Mouse (Mus musculus) myocyte (in vitro differentiated cells): Measurements from ENCODE around the gene Taf6l. TPM values are rescaled to one million over a fixed set of nuclear protein-coding genes. Genes with fewer than 3 reads are reported as not detected.

Source experiments
- H3K27me3 ChIP-seq: one replicate; pipeline ENCODE4 v1.6.1; 2011; ENCODE audit not compliant: control insufficient read depth, insufficient read depth, insufficient read length
- H3K36me3 ChIP-seq: one replicate; pipeline ENCODE4 v1.6.1; 2011; ENCODE audit not compliant: control insufficient read depth, insufficient read depth
- H3K4me2 ChIP-seq: one replicate; pipeline ENCODE4 v1.6.1; 2011; ENCODE audit warnings: low read depth, control low read depth
- H3K4me3 ChIP-seq: one replicate; pipeline ENCODE4 v1.5.1; 2011; ENCODE audit warnings: mild to moderate bottlenecking, control low read depth, moderate library complexity
- H3K79me2 ChIP-seq: one replicate; pipeline ENCODE4 v1.6.1; 2011; ENCODE audit not compliant: control insufficient read depth, insufficient read depth
- H3ac ChIP-seq: one replicate; pipeline ENCODE4 v1.6.1; 2011; ENCODE audit not compliant: control insufficient read depth, insufficient read length
- CEBPB ChIP-seq: IDR thresholded peaks from 2 replicates; pipeline ENCODE4 v1.6.1; 2011; ENCODE audit warnings: mild to moderate bottlenecking, moderate library complexity; ENCODE audit not compliant: poor library complexity, insufficient read depth, severe bottlenecking
- E2F4 ChIP-seq: IDR thresholded peaks from one replicate; pipeline ENCODE4 v1.6.1; 2011; ENCODE audit warnings: mild to moderate bottlenecking, control low read depth, moderate library complexity; ENCODE audit not compliant: insufficient read depth
- MAX ChIP-seq: IDR thresholded peaks from one replicate; pipeline ENCODE4 v1.6.1; 2011; ENCODE audit warnings: low read depth, mild to moderate bottlenecking, control low read depth
- MYOD1 ChIP-seq, 3 experiments: IDR thresholded peaks; one replicate each; pipeline ENCODE4 v1.6.1; 2011; ENCODE audit warnings: control low read depth in 2 of 3, low read depth in 2 of 3, mild to moderate bottlenecking in 2 of 3, moderate library complexity in 1 of 3; ENCODE audit not compliant: insufficient read length in 2 of 3, control insufficient read depth in 1 of 3
- MYOG ChIP-seq, 3 experiments: IDR thresholded peaks; one replicate each; pipeline ENCODE4 v1.6.1; 2011; ENCODE audit warnings: control low read depth in 2 of 3, low read depth in 2 of 3, mild to moderate bottlenecking in 2 of 3; ENCODE audit not compliant: insufficient read length in 2 of 3, control insufficient read depth in 1 of 3, insufficient read depth in 1 of 3
- POLR2A ChIP-seq: IDR thresholded peaks from one replicate; pipeline ENCODE4 v1.6.1; 2011; ENCODE audit warnings: low read depth, mild to moderate bottlenecking, control low read depth, moderate library complexity; ENCODE audit not compliant: insufficient read length
- POLR2AphosphoS2 ChIP-seq: IDR thresholded peaks from one replicate; pipeline ENCODE4 v1.6.1; 2011; ENCODE audit warnings: low read depth, control low read depth; ENCODE audit not compliant: insufficient read length
- REST ChIP-seq: IDR thresholded peaks from one replicate; pipeline ENCODE4 v1.6.1; 2011; ENCODE audit warnings: mild to moderate bottlenecking, control low read depth, moderate library complexity; ENCODE audit not compliant: insufficient read depth, insufficient read length
- SRF ChIP-seq: IDR thresholded peaks from one replicate; pipeline ENCODE4 v1.6.1; 2011; ENCODE audit warnings: low read depth; ENCODE audit not compliant: control insufficient read depth, insufficient read length
- TCF12 ChIP-seq: IDR thresholded peaks from one replicate; pipeline ENCODE4 v1.6.1; 2011; ENCODE audit warnings: mild to moderate bottlenecking, control low read depth; ENCODE audit not compliant: poor library complexity, insufficient read depth, severe bottlenecking
- TCF3 ChIP-seq: IDR thresholded peaks from one replicate; pipeline ENCODE4 v1.6.1; 2011; ENCODE audit warnings: low read depth, control low read depth; ENCODE audit not compliant: insufficient read length
- USF1 ChIP-seq: IDR thresholded peaks from one replicate; pipeline ENCODE4 v1.6.1; 2011; ENCODE audit warnings: low read depth, mild to moderate bottlenecking, control low read depth, moderate library complexity
- polyA plus RNA-seq: library from polyadenylated mRNA; unstranded; fragments of >200 nt; fragmentation: generic; extraction: Trizol; gene quantifications from one replicate; pipeline ENCODE4 v1.2.1, GENCODE M21; 2012; ENCODE audit warnings: missing spikeins

The Taf6l gene
- polyA plus RNA-seq, 1 experiment, result 19.6 TPM

DNA sequence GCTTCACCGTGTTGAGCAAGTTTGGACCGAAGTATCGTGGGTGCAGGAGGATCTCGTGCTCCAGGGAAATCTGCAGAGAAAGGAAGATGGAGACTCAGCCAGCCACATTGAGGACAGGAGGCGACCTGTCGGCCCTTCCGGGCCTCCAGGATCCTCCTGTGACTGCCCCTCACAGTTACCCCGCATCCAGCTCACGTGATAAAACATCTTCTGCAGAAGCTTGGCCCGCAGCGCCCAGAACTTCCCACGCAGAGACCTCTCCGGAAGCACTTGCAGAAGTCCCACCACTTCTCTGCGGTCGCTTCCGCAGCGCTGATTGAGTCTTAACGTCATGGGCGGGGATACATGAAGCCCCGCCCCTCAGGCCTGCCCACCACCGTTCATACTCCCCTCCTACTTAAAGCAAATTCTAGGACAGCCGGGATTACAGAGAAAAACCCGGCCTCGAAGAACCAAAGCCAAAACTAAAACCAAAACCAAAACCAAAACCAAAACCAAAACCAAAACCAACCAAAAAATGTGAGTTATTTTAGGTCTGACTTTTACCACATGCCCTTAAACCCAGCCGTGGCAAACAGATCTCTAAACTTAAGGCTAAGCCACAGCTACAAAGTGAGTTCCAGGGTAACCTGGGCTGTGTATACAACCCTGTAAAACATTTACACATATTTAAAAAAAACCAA lies 12.2 kb upstream of the Taf6l start, which contains the start of gene Polr2g:
Gene Polr2g, minus strand, starts transcription at position 314 of the 683 bp plus-strand sequence.
- peak within 1 kb of the TSS; percentile 80 for H3K4me2 ChIP-seq
- H3K79me2 ChIP-seq, result peaks cover 23% of the 10 kb centered on the region
- H3K36me3 ChIP-seq, result peaks cover 16% of the 10 kb centered on the region
- no peaks in the 10 kb centered on the region for H3K27me3 ChIP-seq
- H3ac ChIP-seq, result peak within 1 kb of the TSS; percentile 23
- TF ChIP-seq E2F4 (no peak), MYOG (IDR thresholded peaks at IDR 0.05; ENCODE audit: control insufficient read depth in 1 of 3, insufficient read depth in 1 of 3, insufficient read length in 2 of 3, low read depth in 2 of 3) (no peak), MAX (no peak), SRF (no peak), POLR2AphosphoS2 (peak; percentile 63), USF1 (peak; percentile 7), MYOD1 (IDR thresholded peaks at IDR 0.05; ENCODE audit: control insufficient read depth in 1 of 3, insufficient read length in 2 of 3, low read depth in 2 of 3) (no peak), POLR2A (peak; percentile 74)
- peak within 1 kb of the TSS; percentile 75 for H3K4me3 ChIP-seq

DNA sequence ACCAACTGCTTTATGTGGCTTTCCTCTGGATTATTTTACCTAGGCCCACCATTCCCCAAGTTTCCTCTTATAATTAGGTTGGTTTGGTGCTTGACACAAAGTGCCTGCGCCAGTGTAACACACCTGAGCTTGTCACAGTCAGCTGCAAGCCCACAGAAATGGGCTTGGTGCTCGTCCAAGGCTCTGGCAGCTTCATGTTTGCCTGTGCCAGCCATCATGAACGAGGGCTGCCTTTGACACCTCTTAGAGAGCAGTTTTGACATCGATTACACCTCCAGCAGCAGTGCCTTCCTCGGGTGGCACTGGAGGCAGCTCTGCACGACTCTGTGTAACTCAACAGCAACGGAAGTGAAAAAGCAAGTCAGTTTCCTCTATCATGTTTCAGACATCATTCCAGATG lies 4.0 kb upstream of the Taf6l start:
- TF ChIP-seq REST, result no peak
- Histone ChIP-seq H3K79me2 (no peaks in the 10 kb centered on the region), H3ac (no peak overlapping the region), H3K36me3 (peaks cover 22% of the 10 kb centered on the region), H3K27me3 (no peaks in the 10 kb centered on the region), H3K4me2 (no peak overlapping the region), H3K4me3 (no peak overlapping the region)

DNA sequence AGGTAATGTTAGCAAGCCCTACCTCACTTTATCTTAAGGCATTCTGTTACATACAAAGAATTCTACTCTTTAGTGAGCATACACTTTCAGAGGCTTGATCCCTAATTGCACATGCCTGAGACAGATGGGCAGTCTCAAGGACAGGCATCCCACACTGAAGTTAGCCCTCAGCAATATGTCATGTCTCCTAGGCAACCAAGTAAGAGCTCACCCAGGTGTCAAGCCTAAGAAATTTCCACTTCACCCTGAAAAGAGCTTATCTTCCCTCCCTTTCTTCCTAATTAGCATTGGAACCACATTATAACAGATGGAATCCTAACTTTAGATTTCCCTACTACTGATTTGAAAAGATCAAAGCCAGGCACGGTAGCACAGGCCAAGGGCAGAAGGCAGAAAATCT lies 3.0 kb upstream of the Taf6l start:
- Histone ChIP-seq H3K79me2 (no peaks in the 10 kb centered on the region), H3K4me2 (no peak overlapping the region), H3K27me3 (no peaks in the 10 kb centered on the region), H3K36me3 (peaks cover 14% of the 10 kb centered on the region), H3K4me3 (no peak overlapping the region), H3ac (no peak overlapping the region)
- TF ChIP-seq POLR2A, result no peak
- no peak for TF ChIP-seq USF1
- no peak for TF ChIP-seq MYOD1 (IDR thresholded peaks at IDR 0.05; ENCODE audit: control insufficient read depth in 1 of 3, insufficient read length in 2 of 3, low read depth in 2 of 3)
- no peak for TF ChIP-seq CEBPB
- no peak for TF ChIP-seq MYOG (IDR thresholded peaks at IDR 0.05; ENCODE audit: control insufficient read depth in 1 of 3, insufficient read depth in 1 of 3, insufficient read length in 2 of 3, low read depth in 2 of 3)
- no peak for TF ChIP-seq REST
- TF ChIP-seq TCF12, result no peak
- TF ChIP-seq MAX, result no peak

DNA sequence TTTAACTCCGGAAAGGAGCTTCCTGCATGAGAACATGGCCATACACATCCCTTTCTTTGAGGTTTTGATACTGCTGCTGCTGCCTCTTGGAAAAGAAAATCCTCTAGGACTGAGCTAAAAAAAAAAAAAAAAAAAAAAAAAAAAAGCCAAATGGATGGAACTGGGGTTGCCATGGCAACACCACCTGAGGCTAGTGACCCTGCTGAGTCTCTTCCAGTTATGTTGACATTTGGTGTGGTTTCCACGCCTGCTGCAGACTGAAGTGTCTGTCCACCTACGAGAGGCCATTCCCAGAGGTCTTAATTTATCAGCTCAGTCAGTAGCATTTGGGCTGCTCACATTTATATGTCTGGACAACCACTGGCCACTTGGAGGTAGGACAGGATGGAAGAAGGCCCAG lies 2.3 kb upstream of the Taf6l start:
- TF ChIP-seq MYOD1 (IDR thresholded peaks at IDR 0.05; ENCODE audit: control insufficient read depth in 1 of 3, insufficient read length in 2 of 3, low read depth in 2 of 3) (no peak), MAX (no peak), TCF3 (no peak), POLR2A (no peak), CEBPB (no peak), SRF (no peak), POLR2AphosphoS2 (no peak), REST (no peak), TCF12 (no peak), MYOG (IDR thresholded peaks at IDR 0.05; ENCODE audit: control insufficient read depth in 1 of 3, insufficient read depth in 1 of 3, insufficient read length in 2 of 3, low read depth in 2 of 3) (no peak)
- Histone ChIP-seq H3K27me3 (no peaks in the 10 kb centered on the region), H3ac (no peak overlapping the region)

DNA sequence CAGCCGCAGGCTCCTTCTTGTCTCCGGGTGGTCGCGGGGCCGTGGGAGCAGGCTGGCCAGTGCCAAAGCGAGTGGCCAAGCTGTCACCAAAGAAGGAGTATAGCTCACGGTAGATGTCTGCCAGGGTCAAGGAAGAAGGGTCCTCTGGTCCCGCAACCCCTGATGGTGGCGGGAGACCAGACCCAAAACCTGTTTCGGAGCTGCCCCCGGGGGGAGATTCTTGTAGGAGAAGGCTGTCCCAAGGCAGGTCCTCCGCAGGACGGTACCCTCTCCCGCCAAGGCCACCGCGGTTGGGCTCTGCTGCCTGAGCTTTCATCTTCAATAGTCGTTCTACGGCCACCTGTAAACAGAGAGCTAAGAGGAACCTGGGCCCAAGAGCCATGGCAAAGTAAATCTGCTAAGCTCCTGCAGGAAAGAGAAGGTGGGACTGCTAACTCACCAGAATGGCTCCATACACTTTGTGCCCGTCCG lies 11.2 kb downstream of the Taf6l start:
- peak overlapping the region; percentile 83 for H3K4me2 ChIP-seq
- H3K36me3 ChIP-seq, result peaks cover 13% of the 10 kb centered on the region
- H3K79me2 ChIP-seq, result peaks cover 17% of the 10 kb centered on the region
- H3ac ChIP-seq, result peak overlapping the region; percentile 93
- peak overlapping the region; percentile 66 for H3K4me3 ChIP-seq
- no peaks in the 10 kb centered on the region for H3K27me3 ChIP-seq
- TF ChIP-seq MYOD1 (IDR thresholded peaks at IDR 0.05; ENCODE audit: control insufficient read depth in 1 of 3, insufficient read length in 2 of 3, low read depth in 2 of 3), result no peak
- no peak for TF ChIP-seq CEBPB
- TF ChIP-seq TCF3, result no peak
- TF ChIP-seq TCF12, result no peak
- TF ChIP-seq MYOG (IDR thresholded peaks at IDR 0.05; ENCODE audit: control insufficient read depth in 1 of 3, insufficient read depth in 1 of 3, insufficient read length in 2 of 3, low read depth in 2 of 3), result no peak
- TF ChIP-seq USF1, result no peak
- no peak for TF ChIP-seq SRF
- TF ChIP-seq POLR2AphosphoS2, result no peak
- no peak for TF ChIP-seq MAX
- TF ChIP-seq E2F4, result no peak
- TF ChIP-seq REST, result no peak
- no peak for TF ChIP-seq POLR2A

More for the DNA sequence above, 2.3 kb upstream of the Taf6l start:
- H3K4me2 ChIP-seq, result no peak overlapping the region
- no peak overlapping the region for H3K4me3 ChIP-seq
- no peaks in the 10 kb centered on the region for H3K79me2 ChIP-seq
- H3K36me3 ChIP-seq, result peaks cover 8% of the 10 kb centered on the region
